Mouse (Mus musculus) bone marrow macrophage, adult 2 months (primary cell): Measurements from ENCODE around the gene Slc22a6.

Source experiments
- CTCF ChIP-seq: IDR thresholded peaks from 2 replicates; pipeline ENCODE4 v1.5.1; 2012; ENCODE audit warnings: low read depth, mild to moderate bottlenecking, low read length, moderate library complexity
- POLR2A ChIP-seq: IDR thresholded peaks from 2 replicates; pipeline ENCODE4 v1.6.1; 2012; ENCODE audit warnings: mild to moderate bottlenecking, low read depth, low read length, borderline replicate concordance

DNA sequence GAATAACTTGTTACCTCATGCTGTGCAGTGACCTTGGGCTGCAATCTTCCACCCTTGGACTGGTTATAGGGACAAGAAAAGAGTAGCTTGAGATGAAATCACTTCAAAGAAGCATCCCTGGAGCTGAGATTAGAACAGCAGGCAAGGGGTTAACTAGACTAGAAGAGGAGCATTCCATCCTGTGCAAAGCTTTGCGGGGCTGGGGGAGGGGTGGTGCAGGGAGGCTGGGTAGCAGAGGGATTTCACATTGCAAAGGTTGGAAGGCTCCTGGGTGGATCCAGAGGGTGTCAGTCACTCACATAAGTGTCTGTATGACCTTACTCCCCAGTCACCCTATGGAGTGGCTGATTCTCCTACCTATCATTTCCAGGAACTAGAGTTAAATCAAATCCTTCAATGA, 23.3 kb upstream of the Slc22a6 start:
- TF ChIP-seq POLR2A (no peak), CTCF (no peak)
